In the genomic region with DNA sequence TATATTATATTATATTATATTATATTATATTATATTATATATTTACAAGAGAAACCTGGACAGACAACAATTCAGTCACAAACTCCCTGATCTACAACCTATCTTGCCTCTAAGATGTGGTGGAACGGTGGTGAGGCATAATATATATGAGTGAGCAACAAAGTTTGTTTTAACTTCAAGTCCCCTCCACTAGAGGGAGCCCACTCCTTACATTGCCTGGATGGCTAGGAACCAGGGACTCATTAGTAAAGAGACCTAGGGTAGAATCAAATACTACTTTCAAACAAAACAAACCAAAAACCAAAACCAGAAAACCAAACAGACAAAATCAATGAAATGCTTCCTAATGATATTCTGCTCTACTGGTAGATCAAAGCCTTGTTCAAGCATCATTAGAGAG, we compare ENCODE assay signal across 11 mouse cellular contexts.
DNase-seq lines count a peak whose midpoint lies in the region; ATAC-seq and TF ChIP-seq lines count a peak whose summit lies in the region.
"Had no signal": no experiment of that assay in that cellular context is flagged by ENCODE, and none has a peak within 500 bp of the region (broad histone marks: within the 10 kb centered on the region; RNA-seq: fewer than 3 reads in every experiment).

No protein-coding gene starts in this region.

- TF ChIP-seq CTCF in left cerebral cortex, adult 2 months (IDR thresholded peaks at IDR 0.05) = peak; percentile 61
- TF ChIP-seq CTCF in ES-Bruce4 (IDR thresholded peaks at IDR 0.05; ENCODE audit: low read depth, low read length) = peak; percentile 5
- no peak for TF ChIP-seq CTCF in thymus, adult 2 months (IDR thresholded peaks at IDR 0.05; ENCODE audit: borderline replicate concordance, control insufficient read depth, extremely low read depth, insufficient read depth, low read length, poor library complexity)

- 0 out of 2 replicates have a peak, but pooled peaks cover 2% of the 10 kb centered on the region for H3K9me3 ChIP-seq in ES-Bruce4 (replicated peaks; ENCODE audit: control insufficient read depth, insufficient read depth, low read length, poor library complexity, severe bottlenecking)
- H3K9me3 ChIP-seq in embryonic facial prominence, embryonic 14.5 days (ENCODE audit: control insufficient read depth, low read length) = no peaks in the 10 kb centered on the region
- H3K9me3 ChIP-seq: hindbrain, embryonic 10.5 days; liver, embryonic 15.5 days had no signal

- no peak for TF ChIP-seq EP300 in ES-Bruce4 (IDR thresholded peaks at IDR 0.05; ENCODE audit: insufficient read depth, low read depth, low read length)

- no peak for TF ChIP-seq POLR2A in ES-Bruce4 (IDR thresholded peaks at IDR 0.05; ENCODE audit: insufficient read depth, low read length)
- no peak for TF ChIP-seq POLR2A in thymus, adult 2 months (IDR thresholded peaks at IDR 0.05; ENCODE audit: control insufficient read depth, extremely low read depth, insufficient read depth, low read length, poor library complexity)

- H3K27me3 ChIP-seq in ES-Bruce4 (ENCODE audit: control insufficient read depth, insufficient read depth, low read length, poor library complexity, severe bottlenecking) = no peaks in the 10 kb centered on the region
- no peaks in the 10 kb centered on the region for H3K27me3 ChIP-seq in embryonic facial prominence, embryonic 14.5 days (replicated peaks; ENCODE audit: control insufficient read depth, insufficient read depth, low read length)
- H3K27me3 ChIP-seq in thymus, adult 2 months (ENCODE audit: control insufficient read depth, insufficient read depth, low read length) = no peaks in the 10 kb centered on the region
- H3K27me3 ChIP-seq: liver, embryonic 15.5 days had no signal

- no peak overlapping the region for H3K9ac ChIP-seq in ES-Bruce4 (ENCODE audit: low read depth, poor library complexity, severe bottlenecking)
- H3K9ac ChIP-seq in embryonic facial prominence, embryonic 14.5 days (ENCODE audit: low read depth, low read length) = no peak overlapping the region
- H3K9ac ChIP-seq: liver, embryonic 15.5 days had no signal

- ATAC-seq in embryonic facial prominence, embryonic 14.5 days (ENCODE audit: low read depth) = no peak
- ATAC-seq: CD4-positive, CD25-positive, alpha-beta regulatory T cell, adult 4 months had no signal

- 49% methylated on average over 1 of the region's 1 CpGs for WGBS in embryonic facial prominence, embryonic 14.5 days
- WGBS in thymus, adult 2 months = 41% methylated on average over 1 of the region's 1 CpGs

- no peaks in the 10 kb centered on the region for H3K36me3 ChIP-seq in ES-Bruce4 (ENCODE audit: control insufficient read depth, insufficient read depth, low read length, poor library complexity, severe bottlenecking)
- no peaks in the 10 kb centered on the region for H3K36me3 ChIP-seq in embryonic facial prominence, embryonic 14.5 days (ENCODE audit: control insufficient read depth, insufficient read depth, low read length)
- H3K36me3 ChIP-seq in thymus, adult 2 months (ENCODE audit: control insufficient read depth, insufficient read depth, low read length) = no peaks in the 10 kb centered on the region
- H3K36me3 ChIP-seq: hindbrain, embryonic 10.5 days; liver, embryonic 15.5 days had no signal

- DNase-seq in cerebellum, postnatal 10 days = peak; percentile 59 to 67
- DNase-seq in cerebellum, adult 11-12 months = no peak
- DNase-seq in left cerebral cortex, adult 2 months (ENCODE audit: extremely low spot score in 1 of 2, low spot score in 2 of 2) = peak in 1 of 2 experiments; percentile 14
- no peak for DNase-seq in left cerebral cortex, postnatal 4 days
- DNase-seq in embryonic facial prominence, embryonic 14.5 days (ENCODE audit: low spot score) = peak; percentile 26
- DNase-seq in thymus, postnatal 14 days = no peak
- DNase-seq in thymus, adult 2 months = no peak

- no peak overlapping the region for H3K27ac ChIP-seq in left cerebral cortex, adult 2 months
- no peak overlapping the region for H3K27ac ChIP-seq in ES-Bruce4 (ENCODE audit: insufficient read depth, low read length)
- no peak overlapping the region for H3K27ac ChIP-seq in embryonic facial prominence, embryonic 14.5 days (replicated peaks; ENCODE audit: low read depth, low read length)
- no peak overlapping the region for H3K27ac ChIP-seq in thymus, adult 2 months (ENCODE audit: control insufficient read depth, insufficient read depth, low read length)
- H3K27ac ChIP-seq: hindbrain, embryonic 10.5 days; liver, embryonic 15.5 days had no signal

- no peak overlapping the region for H3K4me2 ChIP-seq in embryonic facial prominence, embryonic 14.5 days (ENCODE audit: low read depth, low read length)
- H3K4me2 ChIP-seq: liver, embryonic 15.5 days had no signal

- H3K4me3 ChIP-seq in left cerebral cortex, adult 2 months = no peak overlapping the region
- no peak overlapping the region for H3K4me3 ChIP-seq in ES-Bruce4 (ENCODE audit: low read depth, low read length)
- no peak overlapping the region for H3K4me3 ChIP-seq in embryonic facial prominence, embryonic 14.5 days (ENCODE audit: low read depth, low read length)
- H3K4me3 ChIP-seq in thymus, adult 2 months (ENCODE audit: control insufficient read depth, insufficient read depth, low read length) = no peak overlapping the region
- H3K4me3 ChIP-seq: hindbrain, embryonic 10.5 days; liver, embryonic 15.5 days had no signal

- no peaks in the 10 kb centered on the region for H3K4me1 ChIP-seq in ES-Bruce4 (ENCODE audit: control insufficient read depth, insufficient read depth, low read length)
- H3K4me1 ChIP-seq in embryonic facial prominence, embryonic 14.5 days (ENCODE audit: control insufficient read depth, insufficient read depth, low read length) = no peaks in the 10 kb centered on the region
- H3K4me1 ChIP-seq in thymus, adult 2 months (replicated peaks; ENCODE audit: control insufficient read depth, insufficient read depth, low read length) = no peaks in the 10 kb centered on the region
- H3K4me1 ChIP-seq: hindbrain, embryonic 10.5 days; liver, embryonic 15.5 days had no signal

- intact Hi-C loops in left cerebral cortex, adult 2 months (cut with DNase I) = loop anchor here (2.0 to 5.0 kb wide), 2 partner anchors 920 to 1041 kb away; no protein-coding TSS in a partner anchor
- intact Hi-C loops in left cerebral cortex, postnatal 4 days (cut with DNase I) = no loop called here

Comparison
In these comparisons a context has a peak if more than half of its experiments do, and no peak if none do; other contexts are left out.
1. DNase-seq: peak in cerebellum, postnatal 10 days (2 of 2) and embryonic facial prominence, embryonic 14.5 days (single experiment); none in cerebellum, adult 11-12 months (single experiment), left cerebral cortex, postnatal 4 days (single experiment), thymus, postnatal 14 days (single experiment) and thymus, adult 2 months (single experiment).